Mouse (Mus musculus) megakaryocyte-erythroid progenitor cell, adult 5-6 weeks (primary cell): Measurements from ENCODE around the gene Cgn. TPM values are rescaled to one million over a fixed set of nuclear protein-coding genes. Genes with fewer than 3 reads are reported as not detected.
"Not testable (repeated sequence)": the region's sequence is repeated elsewhere in the genome, so short reads cannot be mapped to it uniquely, and the experiment has no call there.

ENCODE experiments used
- ATAC-seq: replicated peaks from 2 replicates; pipeline ENCODE4 v1.8.0; 2016; ENCODE audit warnings: mild to moderate bottlenecking, inconsistent platforms; ENCODE audit not compliant: severe bottlenecking, poor library complexity, low FRiP score, low TSS enrichment
- total RNA-seq, 2 experiments: library from RNA; stranded (forward) in 1 of 2; stranded (reverse) in 1 of 2; fragments of 200-1000, 215-1000 nt in 1 of 2; fragments of >200 nt in 1 of 2; fragmentation: Nextera tagmentation in 1 of 2; gene quantifications; 2 replicates each; pipeline ENCODE4 v1.2.3; 2014 to 2017

Gene Cgn
- total RNA-seq, 2 experiments from 2014 or later: 0.42 TPM; not detected in 1

DNA sequence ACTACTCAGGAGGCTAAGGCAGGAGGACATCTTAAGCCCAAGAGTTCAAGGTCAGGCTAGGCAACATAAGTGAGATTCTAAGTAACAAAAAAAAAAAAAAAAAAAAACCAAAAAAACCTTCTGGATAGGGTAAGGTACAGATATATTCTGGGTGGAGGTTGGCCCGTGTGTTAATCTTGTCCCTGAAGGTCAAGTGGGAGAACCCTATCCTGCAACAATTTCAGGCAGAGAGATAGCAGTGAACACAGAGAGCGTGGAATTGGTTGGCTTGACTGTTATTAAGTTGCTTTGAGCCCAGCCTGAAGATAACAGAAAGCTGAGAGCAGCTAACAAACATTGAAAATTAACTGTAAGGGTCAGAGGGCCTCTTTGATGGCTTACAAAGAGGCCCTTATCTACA, 7.4 kb upstream of the Cgn start:
- ATAC-seq: peak; percentile 60

DNA sequence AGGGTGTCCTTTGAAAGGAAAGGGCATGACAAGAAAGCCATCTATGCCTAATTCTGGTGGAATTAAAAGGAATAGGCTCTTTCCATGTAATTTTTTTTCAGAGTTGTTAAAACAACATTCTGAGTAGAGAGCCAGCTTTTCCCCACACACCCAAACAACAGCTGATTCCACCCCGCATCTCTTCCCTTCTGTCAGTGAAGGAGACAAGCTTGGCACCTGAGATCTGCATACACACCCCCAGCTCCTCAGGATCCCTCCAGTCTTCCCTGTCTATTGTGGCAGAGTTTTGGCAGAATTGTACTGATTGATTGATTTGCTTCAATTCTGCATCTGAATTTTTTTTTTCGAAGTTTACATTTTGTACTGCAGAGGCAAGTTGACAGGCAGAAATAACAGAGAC, 6.0 kb upstream of the Cgn start:
- no peak for ATAC-seq

DNA sequence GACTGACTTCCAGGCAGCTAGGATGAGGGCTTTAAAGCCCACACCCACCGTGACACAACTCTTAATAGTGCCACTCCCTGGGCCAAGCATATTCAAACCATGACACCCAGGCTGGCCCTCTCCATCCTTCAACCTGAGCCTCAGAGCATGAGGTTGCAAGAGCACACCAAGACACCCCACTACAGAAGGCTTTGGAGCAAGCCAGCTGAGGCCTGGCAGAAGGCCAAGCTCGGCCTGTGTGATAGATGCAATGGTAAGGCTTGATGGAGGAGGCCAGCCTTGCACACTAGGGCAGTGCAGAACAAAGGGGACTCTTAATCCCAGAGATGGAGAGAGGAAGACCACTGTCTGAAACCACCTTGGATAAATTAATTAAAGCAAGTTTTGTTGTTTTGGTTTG, 3.2 kb upstream of the Cgn start:
- no peak for ATAC-seq

DNA sequence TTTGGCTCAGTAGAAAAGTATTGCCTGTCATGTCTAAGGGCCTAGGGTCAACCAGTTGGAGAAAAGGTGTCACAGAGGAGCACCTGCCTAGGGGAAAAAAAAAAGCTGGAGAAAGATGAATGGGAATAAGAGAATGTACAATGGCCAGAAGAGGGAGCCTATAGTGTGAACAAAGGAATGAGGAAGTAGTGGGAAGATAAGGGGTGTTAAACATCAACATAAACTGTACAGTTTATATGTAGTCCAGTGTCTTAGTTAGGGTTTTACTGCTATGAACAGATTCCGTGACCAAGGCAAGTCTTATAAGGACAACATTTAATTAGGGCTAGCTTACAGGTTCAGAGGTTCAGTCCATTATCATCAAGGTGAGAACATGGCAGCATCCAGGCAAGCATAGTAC, 2.8 kb upstream of the Cgn start:
- no peak for ATAC-seq

- no peak for ATAC-seq
These were observed 959 bp upstream of the Cgn start for GRCm38 (mm10) chr3:94787122-94787780.

GRCm38 (mm10) chr3:94785958-94786357, 334 bp downstream of the Cgn start:
- peak; percentile 17; the same call in 1 of the 2 replicates for ATAC-seq

DNA sequence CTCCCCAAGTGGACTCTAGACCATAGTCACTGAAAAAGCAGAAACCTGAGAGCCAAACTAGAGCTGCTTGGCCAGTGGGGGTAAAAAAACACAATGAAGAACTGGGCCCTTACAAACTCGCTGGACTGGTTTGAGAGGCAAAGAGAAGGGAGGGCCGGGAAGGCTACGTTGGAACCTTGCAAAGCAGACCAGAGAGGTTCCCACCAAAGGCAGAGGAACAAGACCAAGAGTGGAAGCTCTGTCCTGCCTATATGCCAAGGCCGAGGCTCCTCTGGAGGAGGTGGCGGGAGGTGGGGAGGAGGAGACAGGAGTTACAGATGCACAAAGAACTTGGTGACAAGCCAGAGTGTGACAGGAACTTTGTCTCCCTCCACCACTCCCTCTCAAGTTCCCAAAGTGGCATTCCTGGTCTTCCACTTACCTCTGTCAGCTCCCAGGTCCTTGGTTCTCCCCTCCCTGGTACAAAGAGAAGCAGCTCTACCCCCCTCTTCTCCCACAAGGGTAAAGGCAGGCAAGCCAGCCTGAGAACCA, 2.1 kb downstream of the Cgn start:
- no peak for ATAC-seq

DNA sequence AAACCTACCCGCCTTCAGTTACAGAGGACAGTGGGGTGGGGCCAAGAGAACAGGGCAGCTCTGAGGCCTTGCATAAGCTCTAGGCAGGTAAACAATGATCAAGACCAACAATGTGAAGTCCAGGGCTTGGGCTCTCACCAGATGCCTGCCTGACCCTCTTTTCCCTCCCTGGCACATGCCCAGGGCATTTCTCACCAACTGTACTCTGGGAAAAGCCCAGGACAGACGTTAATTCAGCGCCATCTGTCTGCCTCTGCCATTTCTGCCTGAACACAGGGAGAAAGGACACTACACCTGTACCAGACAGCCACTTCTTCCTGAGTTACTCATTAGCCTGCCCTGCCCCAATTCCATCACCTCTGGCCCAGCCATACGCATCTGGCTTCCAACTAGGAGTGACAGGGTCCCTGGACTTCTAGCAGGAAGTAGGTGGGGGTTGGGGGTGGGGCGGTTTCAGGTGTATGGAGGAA, 2.8 kb downstream of the Cgn start:
- no peak for ATAC-seq

DNA sequence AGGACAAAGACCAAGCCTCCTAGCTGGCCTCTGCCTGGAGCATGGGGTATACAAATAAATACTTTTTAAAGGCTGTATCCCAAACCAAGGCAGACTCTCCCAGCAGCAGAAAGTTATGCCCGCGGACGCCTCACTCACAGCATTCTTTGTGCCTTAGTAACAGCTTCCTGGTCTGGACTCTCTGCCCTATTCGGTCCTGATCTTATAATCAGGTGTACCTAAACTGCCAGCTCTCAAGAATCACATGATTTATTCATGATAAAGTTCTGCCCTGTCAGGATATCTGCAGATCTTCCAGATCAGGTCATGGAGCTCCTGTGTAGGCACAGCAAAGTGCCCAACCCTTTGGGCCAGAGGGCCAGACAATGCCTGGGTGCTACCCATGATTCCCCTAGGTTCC, 3.4 kb downstream of the Cgn start:
- ATAC-seq: no peak

- ATAC-seq: no peak
These were observed 4.9 kb downstream of the Cgn start for GRCm38 (mm10) chr3:94781356-94781755.

- no peak for ATAC-seq
These were observed 10.4 kb downstream of the Cgn start for GRCm38 (mm10) chr3:94775886-94776285.

DNA sequence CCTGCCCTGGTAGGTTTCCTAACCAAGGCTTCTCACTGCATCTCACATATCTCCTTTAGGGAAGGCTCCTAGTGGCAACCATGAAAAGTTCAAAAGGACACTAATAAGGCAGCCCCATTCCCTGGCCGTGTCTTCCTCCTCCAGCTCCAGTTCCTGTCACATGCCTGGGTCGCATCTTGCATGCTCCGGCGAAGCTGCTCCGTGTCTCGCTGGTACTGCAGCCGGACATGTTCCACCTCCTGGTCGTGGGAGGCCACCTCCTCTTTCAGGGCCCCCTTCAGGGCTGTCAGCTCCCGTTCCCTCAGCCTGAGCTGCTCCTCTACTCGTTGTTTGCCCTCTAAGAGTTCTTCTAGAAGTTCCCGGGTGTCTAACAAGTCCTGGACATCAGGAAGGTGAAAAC, 12.3 kb downstream of the Cgn start:
- ATAC-seq: no peak

DNA sequence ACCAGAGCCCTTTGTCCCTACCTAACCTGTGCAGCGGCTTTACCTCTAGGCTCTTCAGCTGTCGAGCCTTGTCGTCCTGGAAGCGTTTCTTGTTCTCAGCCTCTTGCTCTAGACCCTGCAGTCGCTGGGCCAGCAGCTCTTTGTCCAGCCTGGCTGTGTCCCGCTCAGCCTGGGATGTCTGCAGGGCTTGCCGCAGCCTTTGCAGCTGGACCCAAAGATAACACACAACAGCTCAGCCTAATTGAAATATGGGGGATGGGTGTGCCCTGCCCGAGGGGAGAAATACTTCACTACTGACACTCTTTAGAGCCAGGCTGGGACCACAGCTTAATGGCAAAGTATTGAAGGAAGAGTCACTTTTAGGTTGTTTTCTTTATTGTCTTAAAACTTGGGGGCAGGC, 20.8 kb downstream of the Cgn start:
- ATAC-seq: peak; percentile 76

DNA sequence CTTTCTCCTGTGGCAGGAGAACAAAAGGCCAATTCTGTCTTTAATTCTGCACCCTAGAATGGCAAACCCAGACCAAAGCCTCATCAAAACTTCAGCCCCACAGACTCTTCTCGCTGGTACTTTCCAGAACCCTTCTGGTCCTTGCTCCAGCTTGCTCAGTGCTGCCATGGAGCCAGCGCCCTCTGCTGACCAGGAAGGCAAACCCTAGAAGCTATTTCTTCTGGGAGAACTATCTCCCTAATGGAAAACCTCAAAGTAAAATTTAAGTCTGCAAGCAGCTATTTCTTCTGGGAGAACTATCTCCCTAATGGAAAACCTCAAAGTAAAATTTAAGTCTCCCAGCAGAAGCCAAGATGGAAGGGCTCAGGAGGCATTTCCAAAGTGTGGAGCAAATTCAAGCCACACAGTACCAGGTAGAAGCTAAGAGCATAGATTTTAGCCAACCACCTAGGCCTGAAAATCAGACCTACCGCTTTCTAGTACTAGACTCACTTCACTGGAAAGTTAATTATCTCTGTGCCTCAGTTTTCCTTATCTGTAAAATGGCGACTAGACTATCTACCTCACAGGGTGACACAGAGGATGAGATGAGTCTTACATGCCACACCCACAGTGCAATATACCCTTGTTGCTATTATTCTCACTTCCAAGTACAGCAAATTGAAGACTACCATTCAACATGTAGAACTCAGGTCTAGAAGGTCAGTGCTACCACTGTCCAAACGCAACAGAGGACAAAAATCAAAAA, 21.6 kb downstream of the Cgn start:
- 0 out of 2 replicates have a peak, but pooled peaks have one; percentile 29 for ATAC-seq

GRCm38 (mm10) chr3:94758427-94758826, 27.9 kb downstream of the Cgn start:
- ATAC-seq: peak; percentile 75

DNA sequence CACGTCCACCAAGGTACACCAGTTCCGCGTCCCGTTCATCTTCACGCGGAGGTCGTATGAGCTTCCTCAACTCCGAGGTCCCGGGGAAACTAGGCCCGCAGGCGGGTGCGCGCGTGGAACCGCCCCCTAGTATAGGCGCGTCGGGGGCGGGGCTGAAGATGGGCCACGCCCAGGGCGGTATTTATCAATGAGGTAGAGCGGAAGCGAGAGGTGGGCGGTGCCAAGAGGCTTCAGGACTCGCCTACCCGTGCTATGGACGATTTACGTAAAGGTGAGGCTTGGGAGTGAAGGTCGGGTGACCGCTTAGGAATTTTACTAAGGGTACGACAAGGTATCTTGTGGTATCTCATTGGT, 28.3 kb downstream of the Cgn start:
- ATAC-seq: peak; percentile 95

DNA sequence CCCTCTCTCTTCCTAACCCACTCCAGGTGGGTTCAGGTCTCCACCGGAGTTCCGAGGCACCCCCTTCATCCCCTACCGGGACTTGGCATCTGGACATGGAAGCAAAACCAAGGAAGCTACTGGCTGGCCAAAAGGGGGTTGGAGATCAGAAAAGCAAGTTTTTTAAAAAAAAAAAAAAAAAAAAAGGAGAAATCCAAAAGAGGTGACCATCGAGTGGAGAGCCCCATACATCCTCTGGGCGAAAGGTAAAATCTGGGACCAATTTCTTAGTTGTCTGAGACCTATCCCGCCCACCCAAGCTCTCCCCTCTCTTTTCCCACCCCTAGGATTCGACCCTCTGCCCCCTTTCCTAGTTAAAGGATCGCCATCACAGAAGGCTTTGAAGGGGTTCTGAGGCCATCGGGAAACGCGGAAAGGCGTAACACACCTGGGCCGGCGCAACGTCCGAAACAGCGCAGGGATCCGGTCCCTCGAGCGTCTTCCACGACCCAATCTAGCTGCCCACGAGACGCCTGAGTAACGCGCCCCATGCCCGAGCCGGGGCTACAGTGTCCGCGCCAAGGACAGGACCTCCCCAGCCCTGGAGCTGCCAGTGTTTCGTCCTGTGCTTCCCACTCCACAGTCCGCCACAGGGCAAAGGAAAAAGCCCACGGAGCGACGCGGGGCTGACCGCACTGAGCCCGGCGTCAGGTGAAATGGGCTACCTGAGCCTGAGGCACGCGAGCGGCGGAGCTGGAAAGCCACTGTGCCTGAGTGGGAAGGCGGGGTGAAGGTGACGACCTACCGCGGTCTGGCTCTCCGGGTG, 28.8 kb downstream of the Cgn start:
- peak; percentile 34 for ATAC-seq

DNA sequence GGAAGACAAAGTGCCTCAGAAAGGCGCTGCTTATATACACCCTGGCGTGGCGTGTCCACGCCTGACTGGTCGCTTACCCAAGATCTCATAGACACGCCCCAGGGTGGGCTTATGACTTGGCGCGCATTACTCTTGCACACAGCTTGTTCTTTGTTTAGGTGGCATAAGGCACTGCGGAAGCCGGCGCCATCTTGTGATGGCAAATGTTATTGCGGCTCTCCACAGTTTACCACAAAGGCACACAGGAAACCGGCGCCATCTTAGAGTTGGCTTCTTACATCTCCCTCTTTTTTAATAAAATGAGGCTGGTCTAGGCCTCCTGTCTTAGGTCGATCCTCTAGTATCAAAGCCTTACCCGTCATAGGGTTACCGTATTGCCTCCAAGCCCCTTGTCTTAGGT, 40.6 kb downstream of the Cgn start:
- ATAC-seq: no peak

DNA sequence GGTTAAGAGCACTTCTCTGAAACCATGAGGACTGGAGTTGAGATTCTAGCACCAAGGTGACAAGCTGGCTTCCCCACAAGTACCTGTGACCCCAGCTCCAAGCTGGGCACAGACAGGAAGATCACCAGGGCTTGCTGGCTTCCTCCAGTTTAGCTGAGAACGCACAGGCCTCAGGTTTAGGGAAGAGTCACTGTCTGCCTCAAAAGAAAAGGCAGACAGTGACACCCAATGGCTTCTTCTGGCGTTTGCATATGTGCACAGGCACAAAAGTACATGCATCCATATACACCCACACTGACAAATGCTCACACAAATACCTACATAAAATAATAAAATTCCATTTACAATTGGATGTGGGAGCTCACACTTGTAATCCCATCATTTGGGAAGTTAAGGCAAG, 62.7 kb downstream of the Cgn start:
- peak; percentile 84 for ATAC-seq

GRCm38 (mm10) chr3:94718253-94718652, 68.0 kb downstream of the Cgn start:
- ATAC-seq: not testable (repeated sequence)
